Mouse (Mus musculus) forebrain, embryonic 11.5 days (tissue): ENCODE results near the gene Rgs1. TPM values are rescaled to one million over a fixed set of nuclear protein-coding genes. Genes with fewer than 3 reads are reported as not detected.

Experiments
- ATAC-seq: fragments of 200-750 bp; cut with Nextera tagmentation; replicated peaks from 2 replicates; pipeline ENCODE4 v1.8.0; 2017; ENCODE audit warnings: moderate TSS enrichment; ENCODE audit not compliant: low FRiP score
- DNase-seq: peaks from one replicate; pipeline ENCODE4 v3.0.0-alpha.2; 2017; ENCODE audit warnings: low spot score
- H3K27ac ChIP-seq: fragments of 300-500 bp; sonication (generic); 2 replicates; pipeline ENCODE4 v1.5.1; 2014; ENCODE audit warnings: low read depth, low read length
- H3K27me3 ChIP-seq: fragments of 300-500 bp; sonication (generic); 2 replicates; pipeline ENCODE4 v1.6.1; 2014; ENCODE audit warnings: mild to moderate bottlenecking, low read length, mixed read lengths; ENCODE audit not compliant: control insufficient read depth, insufficient read depth
- H3K36me3 ChIP-seq: fragments of 300-500 bp; sonication (generic); 2 replicates; pipeline ENCODE4 v1.6.1; 2014; ENCODE audit warnings: mild to moderate bottlenecking, low read length, moderate library complexity, mixed read lengths; ENCODE audit not compliant: control insufficient read depth, insufficient read depth
- H3K4me1 ChIP-seq: fragments of 300-500 bp; sonication (generic); replicated peaks from 2 replicates; pipeline ENCODE4 v1.6.1; 2014; ENCODE audit warnings: low read length, mixed read lengths; ENCODE audit not compliant: control insufficient read depth, insufficient read depth
- H3K4me2 ChIP-seq: fragments of 300-500 bp; sonication (generic); 2 replicates; pipeline ENCODE4 v1.6.1; 2014; ENCODE audit warnings: low read depth, mild to moderate bottlenecking, low read length, moderate library complexity, mixed read lengths; ENCODE audit not compliant: severe bottlenecking
- H3K4me3 ChIP-seq: fragments of 300-500 bp; sonication (generic); 2 replicates; pipeline ENCODE4 v1.5.1; 2014; ENCODE audit warnings: low read depth, low read length
- H3K9ac ChIP-seq: fragments of 300-500 bp; sonication (generic); 2 replicates; pipeline ENCODE4 v1.6.1; 2014; ENCODE audit warnings: low read length
- H3K9me3 ChIP-seq: fragments of 300-500 bp; sonication (generic); 2 replicates; pipeline ENCODE4 v1.6.1; 2016; ENCODE audit warnings: low read length, mixed read lengths; ENCODE audit not compliant: control insufficient read depth
- WGBS: fragments of 180-500 bp; shearing (Covaris S2); extraction: QIAGEN DNeasy Blood & Tissue Kit; methylation state at CpG from one replicate; pipeline ENCODE4 v1.1.7; 2014; 5-methylcytosine and 5-hydroxymethylcytosine counted together
- polyA plus RNA-seq: library from polyadenylated mRNA; unstranded; fragments of >200 nt; fragmentation: Nextera tagmentation; extraction: Ambion mirVana; gene quantifications from 2 replicates; pipeline ENCODE4 v1.2.1, GENCODE M21; 2014

Gene Rgs1
- not detected in 2 replicates for polyA plus RNA-seq

- Histone ChIP-seq H3K27me3 (no peaks in the 10 kb centered on the region), H3K4me1 (no peaks in the 10 kb centered on the region), H3K36me3 (no peaks in the 10 kb centered on the region), H3K9ac (no peak within 1 kb of the TSS), H3K27ac (no peak within 1 kb of the TSS), H3K4me3 (no peak within 1 kb of the TSS), H3K4me2 (no peak within 1 kb of the TSS), H3K9me3 (no peaks in the 10 kb centered on the region)
- DNase-seq (no peak), ATAC-seq (no peak)
- 93% methylated on average over 9 of the region's 9 CpGs for WGBS
Measured at GRCm38 (mm10) chr1:144248923-144249322, at the start of gene Rgs1. Gene Rgs1, minus strand, starts transcription at chr1:144249242.

GRCm38 (mm10) chr1:144283020-144284014 is 34.3 kb upstream of the Rgs1 start:
- 92% methylated on average over 3 of the region's 3 CpGs for WGBS
- ATAC-seq (no peak), DNase-seq (no peak)
- H3K4me1 ChIP-seq, result no peaks in the 10 kb centered on the region
- H3K27me3 ChIP-seq, result no peaks in the 10 kb centered on the region
- H3K4me2 ChIP-seq, result no peak overlapping the region
- no peak overlapping the region for H3K4me3 ChIP-seq
- H3K36me3 ChIP-seq, result no peaks in the 10 kb centered on the region
- no peaks in the 10 kb centered on the region for H3K9me3 ChIP-seq
- H3K27ac ChIP-seq, result no peak overlapping the region
- no peak overlapping the region for H3K9ac ChIP-seq

GRCm38 (mm10) chr1:144280056-144280455 is 31.0 kb upstream of the Rgs1 start:
- WGBS, result 89% methylated on average over 4 of the region's 4 CpGs
- no peaks in the 10 kb centered on the region for H3K9me3 ChIP-seq

GRCm38 (mm10) chr1:144272991-144273390 is 23.9 kb upstream of the Rgs1 start:
- 87% methylated on average over 2 of the region's 2 CpGs for WGBS
- Histone ChIP-seq H3K27me3 (no peaks in the 10 kb centered on the region), H3K4me2 (no peak overlapping the region), H3K9me3 (no peaks in the 10 kb centered on the region), H3K9ac (no peak overlapping the region), H3K4me3 (no peak overlapping the region), H3K4me1 (no peaks in the 10 kb centered on the region), H3K36me3 (no peaks in the 10 kb centered on the region), H3K27ac (no peak overlapping the region)
- ATAC-seq (no peak), DNase-seq (no peak)

More at GRCm38 (mm10) chr1:144280056-144280455, 31.0 kb upstream of the Rgs1 start:
- no peak overlapping the region for H3K4me3 ChIP-seq
- no peaks in the 10 kb centered on the region for H3K36me3 ChIP-seq
- DNase-seq (no peak), ATAC-seq (no peak)
- H3K27me3 ChIP-seq, result no peaks in the 10 kb centered on the region
- no peak overlapping the region for H3K4me2 ChIP-seq
- H3K4me1 ChIP-seq, result no peaks in the 10 kb centered on the region
- no peak overlapping the region for H3K27ac ChIP-seq
- H3K9ac ChIP-seq, result no peak overlapping the region

- no peak overlapping the region for H3K4me3 ChIP-seq
- H3K36me3 ChIP-seq, result no peaks in the 10 kb centered on the region
- 90% methylated on average over 2 of the region's 2 CpGs for WGBS
- H3K27me3 ChIP-seq, result no peaks in the 10 kb centered on the region
- DNase-seq (no peak), ATAC-seq (no peak)
- H3K9me3 ChIP-seq, result no peaks in the 10 kb centered on the region
- no peak overlapping the region for H3K9ac ChIP-seq
- no peaks in the 10 kb centered on the region for H3K4me1 ChIP-seq
- no peak overlapping the region for H3K27ac ChIP-seq
- H3K4me2 ChIP-seq, result no peak overlapping the region
Measured at GRCm38 (mm10) chr1:144269112-144269511, 20.1 kb upstream of the Rgs1 start.

GRCm38 (mm10) chr1:144267471-144268470 is 18.7 kb upstream of the Rgs1 start:
- Histone ChIP-seq H3K9ac (no peak overlapping the region), H3K4me3 (no peak overlapping the region), H3K36me3 (no peaks in the 10 kb centered on the region), H3K27ac (no peak overlapping the region), H3K9me3 (no peaks in the 10 kb centered on the region), H3K4me2 (no peak overlapping the region), H3K4me1 (no peaks in the 10 kb centered on the region), H3K27me3 (no peaks in the 10 kb centered on the region)
- no peak; the same call in 1 of the 2 replicates for ATAC-seq
- no peak for DNase-seq
- WGBS, result 75% methylated on average over 3 of the region's 3 CpGs

- WGBS, result 84% methylated on average over 3 of the region's 3 CpGs
- no peaks in the 10 kb centered on the region for H3K9me3 ChIP-seq
- H3K27ac ChIP-seq, result no peak overlapping the region
- no peak overlapping the region for H3K9ac ChIP-seq
- no peak overlapping the region for H3K4me2 ChIP-seq
- H3K4me1 ChIP-seq, result no peaks in the 10 kb centered on the region
- no peak overlapping the region for H3K4me3 ChIP-seq
- no peaks in the 10 kb centered on the region for H3K36me3 ChIP-seq
- no peak for ATAC-seq
- DNase-seq, result no peak
- H3K27me3 ChIP-seq, result no peaks in the 10 kb centered on the region
Measured at GRCm38 (mm10) chr1:144264000-144264399, 15.0 kb upstream of the Rgs1 start.

- Histone ChIP-seq H3K4me3 (no peak overlapping the region), H3K4me2 (no peak overlapping the region), H3K27me3 (no peaks in the 10 kb centered on the region), H3K27ac (no peak overlapping the region), H3K4me1 (no peaks in the 10 kb centered on the region), H3K9ac (no peak overlapping the region), H3K9me3 (no peaks in the 10 kb centered on the region), H3K36me3 (no peaks in the 10 kb centered on the region)
- no peak for DNase-seq
- no peak for ATAC-seq
Measured at GRCm38 (mm10) chr1:144262008-144262407, 13.0 kb upstream of the Rgs1 start.
